Mouse (Mus musculus): Measurements from ENCODE around the gene Bmp6.

Bmp6 gene

GRCm38 (mm10) chr13:38425294-38425693 lies 80.4 kb downstream of the Bmp6 start:
- no peak for DNase-seq (ENCODE audit: extremely low spot score, low read depth, low spot score)

- no peak for DNase-seq (ENCODE audit: extremely low spot score, low read depth, low spot score)
Measured at GRCm38 (mm10) chr13:38429671-38430070, 84.8 kb downstream of the Bmp6 start.

GRCm38 (mm10) chr13:38430075-38430474 lies 85.2 kb downstream of the Bmp6 start:
- DNase-seq (ENCODE audit: extremely low spot score, low read depth, low spot score) = no peak

- DNase-seq (ENCODE audit: extremely low spot score, low read depth, low spot score) = no peak
Measured at GRCm38 (mm10) chr13:38434831-38435230, 89.9 kb downstream of the Bmp6 start.

- no peak for DNase-seq (ENCODE audit: extremely low spot score, low read depth, low spot score)
Measured at GRCm38 (mm10) chr13:38437930-38438329, 93.0 kb downstream of the Bmp6 start.

- no peak for DNase-seq (ENCODE audit: extremely low spot score, low read depth, low spot score)
Measured at GRCm38 (mm10) chr13:38440240-38440639, 95.3 kb downstream of the Bmp6 start.

- no peak for DNase-seq (ENCODE audit: extremely low spot score, low read depth, low spot score)
Measured at GRCm38 (mm10) chr13:38448516-38449015, 103.7 kb downstream of the Bmp6 start.

- no peak for DNase-seq (ENCODE audit: extremely low spot score, low read depth, low spot score)
Measured at GRCm38 (mm10) chr13:38450051-38450971, 105.4 kb downstream of the Bmp6 start.

GRCm38 (mm10) chr13:38451446-38451845 lies 106.5 kb downstream of the Bmp6 start:
- no peak for DNase-seq (ENCODE audit: extremely low spot score, low read depth, low spot score)

- no peak for DNase-seq (ENCODE audit: extremely low spot score, low read depth, low spot score)
Measured at GRCm38 (mm10) chr13:38463410-38463809, 118.5 kb downstream of the Bmp6 start.

GRCm38 (mm10) chr13:38470882-38471281 lies 126.0 kb downstream of the Bmp6 start:
- no peak for DNase-seq (ENCODE audit: extremely low spot score, low read depth, low spot score)

- DNase-seq (ENCODE audit: extremely low spot score, low read depth, low spot score) = no peak
Measured at GRCm38 (mm10) chr13:38472636-38473035, 127.7 kb downstream of the Bmp6 start.

GRCm38 (mm10) chr13:38473497-38473896 lies 128.6 kb downstream of the Bmp6 start:
- DNase-seq (ENCODE audit: extremely low spot score, low read depth, low spot score) = no peak

- peak; percentile 26 for DNase-seq (ENCODE audit: extremely low spot score, low read depth, low spot score)
Measured at GRCm38 (mm10) chr13:38476936-38477335, 132.0 kb downstream of the Bmp6 start.

- no peak for DNase-seq (ENCODE audit: extremely low spot score, low read depth, low spot score)
Measured at GRCm38 (mm10) chr13:38481021-38481420, 136.1 kb downstream of the Bmp6 start.

GRCm38 (mm10) chr13:38484701-38485100 lies 139.8 kb downstream of the Bmp6 start:
- DNase-seq (ENCODE audit: extremely low spot score, low read depth, low spot score) = no peak

- DNase-seq (ENCODE audit: extremely low spot score, low read depth, low spot score) = no peak
Measured at GRCm38 (mm10) chr13:38486767-38487166, 141.9 kb downstream of the Bmp6 start.

GRCm38 (mm10) chr13:38496715-38497114 lies 151.8 kb downstream of the Bmp6 start:
- no peak for DNase-seq (ENCODE audit: extremely low spot score, low read depth, low spot score)

- DNase-seq (ENCODE audit: extremely low spot score, low read depth, low spot score) = no peak
Measured at GRCm38 (mm10) chr13:38501314-38501713, 156.4 kb downstream of the Bmp6 start.

GRCm38 (mm10) chr13:38503137-38503849 lies 158.4 kb downstream of the Bmp6 start:
- no peak for DNase-seq (ENCODE audit: extremely low spot score, low read depth, low spot score)

GRCm38 (mm10) chr13:38506320-38506719 lies 161.4 kb downstream of the Bmp6 start:
- no peak for DNase-seq (ENCODE audit: extremely low spot score, low read depth, low spot score)

GRCm38 (mm10) chr13:38506936-38507335 lies 162.0 kb downstream of the Bmp6 start:
- DNase-seq (ENCODE audit: extremely low spot score, low read depth, low spot score) = no peak

Data from hindlimb bud, embryonic 11.5 days (tissue).